Mouse (Mus musculus) heart, adult 8-10 months (tissue): Measurements from ENCODE around the gene Mybl2. TPM values are rescaled to one million over a fixed set of nuclear protein-coding genes. Genes with fewer than 3 reads are reported as not detected.
"Not testable (repeated sequence)": the region's sequence is repeated elsewhere in the genome, so short reads cannot be mapped to it uniquely, and the experiment has no call there.

ENCODE experiments used
- DNase-seq: peaks from one replicate; pipeline ENCODE4 v3.0.0; 2022; ENCODE audit warnings: low spot score
- total RNA-seq, 4 experiments: library from RNA; stranded (reverse); gene quantifications; 2 replicates each; pipeline ENCODE4 v1.2.4; 2022

Mybl2 gene
- under 1 TPM in 3 of 4 experiments, not detected in 1; 0.08 to 0.41 (median 0.26) TPM for total RNA-seq

GRCm38 (mm10) chr2:163054335-163054840 lies at the start of gene Mybl2:
Gene Mybl2 (plus strand): TSS chr2:163054687.
- peak; percentile 87 for DNase-seq

- no peak for DNase-seq
These were observed 47.2 kb upstream of the Mybl2 start for GRCm38 (mm10) chr2:163007299-163007698.

- DNase-seq = peak; percentile 91
These were observed 37.4 kb upstream of the Mybl2 start, which contains the start of gene Ift52 for GRCm38 (mm10) chr2:163016916-163017743. Gene Ift52 (plus strand): TSS chr2:163017354.

GRCm38 (mm10) chr2:163031289-163031688 lies 23.2 kb upstream of the Mybl2 start:
- DNase-seq = no peak

- DNase-seq = no peak
These were observed 22.7 kb upstream of the Mybl2 start for GRCm38 (mm10) chr2:163031757-163032156.

- DNase-seq = no peak
These were observed 21.9 kb upstream of the Mybl2 start for GRCm38 (mm10) chr2:163032622-163033021.

- no peak for DNase-seq
These were observed 14.5 kb upstream of the Mybl2 start for GRCm38 (mm10) chr2:163039940-163040339.

- peak; percentile 53 for DNase-seq
These were observed 6.4 kb upstream of the Mybl2 start for GRCm38 (mm10) chr2:163048125-163048524.

GRCm38 (mm10) chr2:163049116-163049515 lies 5.4 kb upstream of the Mybl2 start:
- no peak for DNase-seq

GRCm38 (mm10) chr2:163051691-163052090 lies 2.8 kb upstream of the Mybl2 start:
- no peak for DNase-seq

GRCm38 (mm10) chr2:163052101-163052500 lies 2.4 kb upstream of the Mybl2 start:
- no peak for DNase-seq

- DNase-seq = no peak
These were observed 1.7 kb upstream of the Mybl2 start for GRCm38 (mm10) chr2:163052826-163053225.

- no peak for DNase-seq
These were observed 506 bp downstream of the Mybl2 start for GRCm38 (mm10) chr2:163054891-163055494.

- no peak for DNase-seq
These were observed 1.2 kb downstream of the Mybl2 start for GRCm38 (mm10) chr2:163055715-163056114.

- no peak for DNase-seq
These were observed 2.1 kb downstream of the Mybl2 start for GRCm38 (mm10) chr2:163056584-163056983.

- not testable (repeated sequence) for DNase-seq
These were observed 4.5 kb downstream of the Mybl2 start for GRCm38 (mm10) chr2:163058981-163059380.

GRCm38 (mm10) chr2:163060630-163061029 lies 6.1 kb downstream of the Mybl2 start:
- DNase-seq = no peak

- no peak for DNase-seq
These were observed 7.0 kb downstream of the Mybl2 start for GRCm38 (mm10) chr2:163061203-163062118.

GRCm38 (mm10) chr2:163062119-163062508 lies 7.6 kb downstream of the Mybl2 start:
- DNase-seq = no peak

GRCm38 (mm10) chr2:163066326-163066725 lies 11.8 kb downstream of the Mybl2 start:
- DNase-seq = no peak

- no peak for DNase-seq
These were observed 12.7 kb downstream of the Mybl2 start for GRCm38 (mm10) chr2:163067233-163067632.

- no peak for DNase-seq
These were observed 15.7 kb downstream of the Mybl2 start for GRCm38 (mm10) chr2:163070213-163070612.
